Mouse (Mus musculus) heart, postnatal 0 days (tissue): ENCODE measurements around the gene Tmem86b. TPM values are rescaled to one million over a fixed set of nuclear protein-coding genes. Genes with fewer than 3 reads are reported as not detected.
A peak's percentile ranks its signal among the peaks of the same experiment; 100 is the strongest.

ENCODE experiments used
- ATAC-seq: fragments of 200-750 bp; cut with Nextera tagmentation; 2 replicates; pipeline ENCODE4 v1.8.0; 2017; ENCODE audit warnings: low read depth, moderate number of reproducible peaks, moderate library complexity; ENCODE audit not compliant: insufficient read depth
- DNase-seq: peaks from one replicate; pipeline ENCODE4 v3.0.0-alpha.2; 2016; ENCODE audit warnings: low spot score
- H3K27ac ChIP-seq: fragments of 300-500 bp; sonication (generic); 2 replicates; pipeline ENCODE4 v1.5.1; 2014; ENCODE audit warnings: low read depth, mild to moderate bottlenecking
- H3K27me3 ChIP-seq: fragments of 300-500 bp; sonication (generic); 2 replicates; pipeline ENCODE4 v1.6.1; 2014; ENCODE audit warnings: low read length, mixed read lengths; ENCODE audit not compliant: control insufficient read depth, insufficient read depth
- H3K36me3 ChIP-seq: fragments of 300-500 bp; sonication (generic); replicated peaks from 2 replicates; pipeline ENCODE4 v1.6.1; 2014; ENCODE audit warnings: low read length, mixed read lengths; ENCODE audit not compliant: control insufficient read depth, insufficient read depth
- H3K4me1 ChIP-seq: fragments of 300-500 bp; sonication (generic); 2 replicates; pipeline ENCODE4 v1.6.1; 2014; ENCODE audit warnings: antibody characterized with exemption; ENCODE audit not compliant: control insufficient read depth, insufficient read depth
- H3K4me2 ChIP-seq: fragments of 300-500 bp; sonication (generic); 2 replicates; pipeline ENCODE4 v1.6.1; 2014; ENCODE audit warnings: low read depth, mild to moderate bottlenecking, low read length, moderate library complexity
- H3K4me3 ChIP-seq: fragments of 300-500 bp; sonication (generic); 2 replicates; pipeline ENCODE4 v1.5.1; 2014; ENCODE audit warnings: low read depth, low read length
- H3K9ac ChIP-seq: fragments of 300-500 bp; sonication (generic); replicated peaks from 2 replicates; pipeline ENCODE4 v1.6.1; 2014; ENCODE audit warnings: low read depth, low read length, mixed read lengths
- H3K9me3 ChIP-seq: fragments of 300-500 bp; sonication (generic); replicated peaks from 2 replicates; pipeline ENCODE4 v1.6.1; 2016; ENCODE audit warnings: low read length; ENCODE audit not compliant: control insufficient read depth
- CTCF ChIP-seq: IDR thresholded peaks from 2 replicates; pipeline ENCODE4 v1.5.1; 2016; ENCODE audit warnings: antibody characterized with exemption, control low read depth, low read depth
- EP300 ChIP-seq: IDR thresholded peaks from 2 replicates; pipeline ENCODE4 v1.6.1; 2016; ENCODE audit warnings: antibody characterized with exemption, low read depth
- WGBS: fragments of 180-500 bp; shearing (Covaris S2); extraction: QIAGEN DNeasy Blood & Tissue Kit; methylation state at CpG from one replicate; pipeline ENCODE4 v1.1.7; 2014; 5-methylcytosine and 5-hydroxymethylcytosine counted together
- polyA plus RNA-seq: library from polyadenylated mRNA; unstranded; fragments of >200 nt; fragmentation: Nextera tagmentation; extraction: Ambion mirVana; gene quantifications from 2 replicates; pipeline ENCODE4 v1.2.1, GENCODE M21; 2015
- total RNA-seq: library from RNA; depleted of rRNA; stranded (reverse); fragments of >200 nt; gene quantifications from 2 replicates; pipeline ENCODE4 v1.2.3, GENCODE M21; 2014; ENCODE audit warnings: low replicate concordance

Tmem86b gene
- total and polyA plus RNA-seq, 2 experiments from 2014 or later: 0.82 to 4.8 TPM

DNA sequence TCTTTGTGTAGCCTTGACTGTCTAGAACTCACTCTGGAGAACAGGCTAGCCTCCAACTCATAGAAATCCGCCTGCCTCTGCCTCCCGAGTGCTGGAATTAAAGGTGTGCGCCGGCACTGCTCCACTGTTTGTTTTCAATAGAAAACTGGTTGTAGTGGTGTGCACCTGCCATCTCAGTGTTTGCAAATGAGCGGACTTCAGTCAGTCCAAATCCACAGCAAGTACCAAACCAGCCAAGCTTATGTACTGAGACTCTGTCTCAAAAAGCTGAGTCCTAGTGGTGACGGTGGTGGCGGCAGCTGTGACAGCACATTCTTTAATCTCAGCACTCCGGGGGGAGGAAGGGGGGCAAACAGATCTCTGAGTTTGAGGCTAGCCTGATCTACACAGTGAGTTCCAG, 37.3 kb upstream of the Tmem86b start:
- no peak overlapping the region for H3K4me2 ChIP-seq
- no peak overlapping the region for H3K9ac ChIP-seq
- no peaks in the 10 kb centered on the region for H3K27me3 ChIP-seq
- no peak for TF ChIP-seq CTCF
- no peak for TF ChIP-seq EP300
- WGBS: 94% methylated on average over 8 of the region's 8 CpGs
- H3K4me1 ChIP-seq: peaks cover 6% of the 10 kb centered on the region; the same call in 1 of the 2 replicates
- H3K36me3 ChIP-seq: peaks cover 55% of the 10 kb centered on the region
- no peaks in the 10 kb centered on the region for H3K9me3 ChIP-seq
- ATAC-seq (no peak), DNase-seq (no peak)
- H3K4me3 ChIP-seq: no peak overlapping the region
- H3K27ac ChIP-seq: no peak overlapping the region

DNA sequence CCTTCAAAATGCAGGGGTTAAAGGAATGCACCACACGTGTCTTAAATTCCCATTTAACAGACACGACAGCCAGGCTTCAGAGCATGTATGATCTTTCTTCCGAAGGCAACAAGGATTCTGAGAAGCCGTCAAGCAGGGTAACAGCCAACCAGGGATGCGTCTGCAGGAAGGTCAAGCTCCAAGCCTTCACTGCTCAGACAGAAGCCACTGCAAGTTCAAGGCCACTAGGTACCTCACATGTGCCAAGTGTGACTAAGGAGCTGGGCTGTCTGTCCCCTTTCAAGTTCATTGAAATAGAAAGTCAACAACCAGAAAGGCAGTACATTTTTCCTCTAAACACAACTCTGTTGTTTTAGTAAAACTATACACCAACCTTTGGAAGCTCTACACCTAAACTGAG, 35.6 kb upstream of the Tmem86b start:
- Histone ChIP-seq H3K36me3 (peaks cover 67% of the 10 kb centered on the region), H3K27ac (no peak overlapping the region), H3K4me3 (no peak overlapping the region), H3K27me3 (no peaks in the 10 kb centered on the region), H3K4me2 (no peak overlapping the region), H3K9me3 (no peaks in the 10 kb centered on the region), H3K4me1 (0 out of 2 replicates have a peak, but pooled peaks cover 6% of the 10 kb centered on the region), H3K9ac (no peak overlapping the region)
- WGBS: 96% methylated on average over 5 of the region's 5 CpGs
- DNase-seq: no peak
- ATAC-seq: no peak
- no peak for TF ChIP-seq EP300
- no peak for TF ChIP-seq CTCF

DNA sequence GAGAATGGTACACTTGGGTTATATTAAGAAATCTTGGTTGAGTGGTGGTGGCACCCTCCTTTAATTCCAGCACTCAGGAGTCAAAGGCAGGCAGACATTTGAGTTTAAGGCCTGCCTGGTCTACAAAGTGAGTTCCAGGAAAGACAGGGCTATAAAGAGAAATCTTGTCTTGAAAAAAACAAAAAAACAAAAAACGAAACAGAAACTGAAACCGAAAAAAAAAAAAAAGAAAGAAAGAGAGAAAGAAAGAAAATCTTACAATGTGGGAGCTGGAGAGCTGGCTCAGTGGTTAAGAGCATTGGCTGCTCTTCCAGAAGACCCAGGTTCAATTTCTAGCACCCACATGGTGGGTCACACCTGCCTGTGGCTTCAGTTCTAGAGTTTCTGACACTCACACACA, 32.5 kb upstream of the Tmem86b start:
- Histone ChIP-seq H3K27me3 (no peaks in the 10 kb centered on the region), H3K27ac (no peak overlapping the region), H3K4me2 (no peak overlapping the region), H3K9me3 (no peaks in the 10 kb centered on the region), H3K9ac (no peak overlapping the region), H3K36me3 (peaks cover 41% of the 10 kb centered on the region), H3K4me3 (no peak overlapping the region), H3K4me1 (peaks cover 5% of the 10 kb centered on the region; the same call in 1 of the 2 replicates)
- 91% methylated on average over 2 of the region's 2 CpGs for WGBS
- TF ChIP-seq CTCF: no peak
- no peak for TF ChIP-seq EP300
- no peak for ATAC-seq
- no peak for DNase-seq

DNA sequence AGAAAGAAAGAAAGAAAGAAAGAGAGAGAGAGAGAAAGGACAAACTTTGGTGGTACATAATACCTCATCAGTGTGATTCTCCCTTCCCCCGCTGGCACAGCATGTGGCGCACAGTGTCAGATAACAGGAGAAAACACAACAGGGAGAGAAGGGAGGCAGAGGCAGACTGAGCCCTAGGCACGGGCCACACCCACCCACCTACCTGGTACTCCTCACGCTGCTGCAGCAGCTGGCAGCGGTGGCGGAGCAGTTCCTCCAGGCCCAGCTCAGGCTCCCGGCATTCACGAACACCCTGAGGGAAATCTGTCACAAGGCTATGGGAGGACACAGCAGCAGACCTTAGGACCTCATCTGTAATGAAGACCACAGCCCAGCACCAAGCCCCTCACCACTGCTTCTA, 32.0 kb upstream of the Tmem86b start:
- ATAC-seq (no peak), DNase-seq (no peak)

DNA sequence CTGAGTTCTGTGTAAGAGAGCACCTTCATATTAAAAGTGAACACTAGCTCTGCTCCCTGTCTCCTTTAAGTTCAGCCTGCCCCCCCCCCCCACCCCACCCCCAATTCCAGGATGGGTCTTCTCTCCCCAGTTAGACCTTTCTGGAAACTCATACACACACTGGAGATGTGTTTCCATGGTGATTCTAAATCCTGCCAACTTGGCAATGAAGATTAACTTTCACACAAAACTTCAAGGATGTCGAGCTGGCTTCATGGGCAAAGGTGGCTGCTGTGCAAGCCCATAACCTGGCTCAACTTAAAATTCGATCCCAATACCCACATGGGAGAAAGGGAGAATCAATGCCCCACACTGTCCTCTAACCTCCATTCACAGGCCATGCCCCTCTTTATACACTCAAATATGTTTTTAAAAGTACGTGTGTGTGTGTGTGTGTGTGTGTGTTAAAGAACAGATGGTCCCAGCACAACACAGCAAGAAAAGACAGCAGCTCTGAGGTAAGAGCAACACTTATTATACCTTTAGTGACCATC, 28.8 kb upstream of the Tmem86b start:
- 64% methylated on average over 3 of the region's 3 CpGs for WGBS
- no peak for DNase-seq
- H3K4me2 ChIP-seq: peak overlapping the region; percentile 91
- no peak for ATAC-seq
- H3K27me3 ChIP-seq: no peaks in the 10 kb centered on the region
- no peak overlapping the region for H3K4me3 ChIP-seq
- H3K36me3 ChIP-seq: peaks cover 23% of the 10 kb centered on the region
- no peak overlapping the region; the same call in 1 of the 2 replicates for H3K9ac ChIP-seq
- H3K4me1 ChIP-seq: peaks cover 33% of the 10 kb centered on the region
- peak overlapping the region; percentile 88 for H3K27ac ChIP-seq
- no peak for TF ChIP-seq CTCF
- TF ChIP-seq EP300: no peak
- H3K9me3 ChIP-seq: no peaks in the 10 kb centered on the region

More for the DNA sequence above, 32.0 kb upstream of the Tmem86b start:
- no peak overlapping the region for H3K4me3 ChIP-seq
- no peak overlapping the region for H3K4me2 ChIP-seq
- H3K27me3 ChIP-seq: no peaks in the 10 kb centered on the region
- TF ChIP-seq EP300 (no peak), CTCF (no peak)
- 72% methylated on average over 8 of the region's 8 CpGs for WGBS
- H3K27ac ChIP-seq: no peak overlapping the region
- peaks cover 35% of the 10 kb centered on the region for H3K36me3 ChIP-seq
- H3K9me3 ChIP-seq: no peaks in the 10 kb centered on the region
- H3K9ac ChIP-seq: no peak overlapping the region
- H3K4me1 ChIP-seq: peaks cover 5% of the 10 kb centered on the region; the same call in 1 of the 2 replicates
